Mouse (Mus musculus): ENCODE results near the gene Faf2. TPM values are rescaled to one million over a fixed set of nuclear protein-coding genes. Genes with fewer than 3 reads are reported as not detected.

Gene Faf2
- polyA plus RNA-seq, 1 experiment from 2014 or later: 42.6 TPM

DNA sequence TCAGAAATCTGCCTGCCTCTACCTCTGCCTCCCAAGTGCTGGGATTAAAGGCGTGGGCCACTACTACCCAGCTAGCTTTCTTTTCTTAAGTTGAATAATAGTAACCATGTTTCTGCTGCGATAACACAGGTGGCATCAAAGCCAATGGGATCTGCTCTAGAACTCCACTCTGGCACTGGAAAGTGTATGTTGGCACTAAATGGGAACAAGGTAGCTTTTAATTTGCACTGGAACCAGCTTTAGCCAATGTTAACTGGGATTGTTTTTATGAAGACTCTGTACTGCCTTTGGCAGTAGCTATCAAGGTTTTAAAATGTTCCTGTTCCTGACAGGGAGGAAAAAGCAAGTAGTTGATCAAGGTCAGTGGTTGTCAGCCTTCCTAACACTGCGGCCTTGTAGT lies 13.4 kb downstream of the Faf2 start:
- Histone ChIP-seq H3K4me1 (peaks cover 4% of the 10 kb centered on the region; the same call in 1 of the 2 replicates), H3K36me3 (peaks cover 62% of the 10 kb centered on the region), H3K4me3 (no peak overlapping the region), H3K27me3 (replicated peaks) (no peaks in the 10 kb centered on the region), H3K9me3 (no peaks in the 10 kb centered on the region), H3K9ac (no peak overlapping the region), H3K4me2 (no peak overlapping the region), H3K27ac (replicated peaks) (no peak overlapping the region)
- 93% methylated on average over 3 of the region's 3 CpGs for WGBS
- no peak for ATAC-seq (ENCODE audit: extremely low read depth, insufficient number of reproducible peaks, low FRiP score, low TSS enrichment)

DNA sequence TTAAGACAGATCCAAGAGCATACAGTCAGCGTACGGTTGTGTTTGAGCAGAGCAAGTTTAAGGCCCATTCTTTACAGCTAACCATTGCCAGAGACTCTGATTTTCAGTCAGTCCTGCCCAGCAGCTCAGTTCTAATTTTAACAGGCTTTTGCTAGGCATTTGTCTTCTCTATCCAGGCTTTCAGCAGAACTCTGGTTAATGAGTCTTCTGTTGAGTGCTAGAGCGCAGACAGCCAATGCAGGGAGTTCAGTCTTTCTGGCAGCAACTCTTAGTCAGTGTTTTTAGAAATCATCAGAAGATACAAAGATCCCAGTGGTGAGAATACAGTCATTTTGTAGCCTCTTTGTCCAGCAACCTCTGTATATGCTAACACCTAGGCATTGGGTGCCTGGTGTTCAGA lies 28.9 kb downstream of the Faf2 start:
- ATAC-seq (ENCODE audit: extremely low read depth, insufficient number of reproducible peaks, low FRiP score, low TSS enrichment): no peak
- Histone ChIP-seq H3K27me3 (replicated peaks) (no peaks in the 10 kb centered on the region), H3K4me3 (no peak overlapping the region), H3K9me3 (no peaks in the 10 kb centered on the region), H3K4me2 (no peak overlapping the region), H3K4me1 (no peaks in the 10 kb centered on the region), H3K36me3 (peaks cover 100% of the 10 kb centered on the region), H3K9ac (no peak overlapping the region), H3K27ac (replicated peaks) (no peak overlapping the region)
- 89% methylated on average over 3 of the region's 3 CpGs for WGBS

DNA sequence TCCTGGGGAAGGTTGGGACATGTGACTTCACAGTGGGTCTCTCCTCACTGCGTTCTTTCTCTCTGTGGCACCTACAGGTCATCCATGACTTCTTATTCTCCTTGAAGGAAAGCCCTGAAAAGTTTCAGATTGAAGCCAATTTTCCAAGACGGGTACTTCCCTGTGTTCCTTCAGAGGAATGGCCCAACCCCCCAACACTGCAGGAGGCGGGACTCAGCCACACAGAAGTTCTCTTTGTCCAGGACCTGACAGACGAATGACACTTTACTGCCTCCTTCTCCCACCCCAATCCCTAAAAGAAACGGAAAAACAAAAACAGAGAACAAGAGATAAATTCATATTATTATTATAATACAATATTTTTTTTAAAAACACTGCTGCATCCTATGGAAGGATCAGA lies 39.3 kb downstream of the Faf2 start:
- H3K27ac ChIP-seq (replicated peaks): no peak overlapping the region
- no peak for ATAC-seq (ENCODE audit: extremely low read depth, insufficient number of reproducible peaks, low FRiP score, low TSS enrichment)
- no peaks in the 10 kb centered on the region for H3K27me3 ChIP-seq (replicated peaks)
- WGBS: 78% methylated on average over 5 of the region's 5 CpGs
- no peak overlapping the region for H3K9ac ChIP-seq
- H3K4me3 ChIP-seq: no peak overlapping the region
- H3K36me3 ChIP-seq: peaks cover 96% of the 10 kb centered on the region
- H3K4me1 ChIP-seq: no peaks in the 10 kb centered on the region
- no peaks in the 10 kb centered on the region for H3K9me3 ChIP-seq
- no peak overlapping the region for H3K4me2 ChIP-seq

DNA sequence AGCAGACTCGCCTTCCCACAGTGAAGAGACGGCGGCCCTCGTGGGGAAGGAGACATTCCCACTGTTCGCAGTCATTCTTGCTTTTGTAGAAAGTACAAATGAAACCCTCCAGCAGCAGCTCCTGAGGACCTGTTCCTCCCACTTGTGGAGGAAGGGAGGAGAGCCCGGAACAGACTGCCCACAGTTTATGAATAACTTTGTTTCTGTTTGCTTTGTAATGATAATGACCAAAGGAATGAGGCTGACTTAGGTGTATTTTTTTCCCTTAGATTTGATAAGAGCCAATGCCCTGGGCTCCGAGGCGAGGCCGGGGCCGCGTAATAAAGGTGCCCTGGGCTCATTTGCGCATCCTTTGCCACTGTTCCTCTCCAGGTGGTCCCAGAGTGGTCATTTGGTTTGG lies 39.8 kb downstream of the Faf2 start:
- H3K27me3 ChIP-seq (replicated peaks): no peaks in the 10 kb centered on the region
- H3K4me1 ChIP-seq: no peaks in the 10 kb centered on the region
- H3K27ac ChIP-seq (replicated peaks): no peak overlapping the region
- H3K4me2 ChIP-seq: no peak overlapping the region
- H3K4me3 ChIP-seq: no peak overlapping the region
- peaks cover 94% of the 10 kb centered on the region for H3K36me3 ChIP-seq
- no peak for ATAC-seq (ENCODE audit: extremely low read depth, insufficient number of reproducible peaks, low FRiP score, low TSS enrichment)
- H3K9ac ChIP-seq: no peak overlapping the region
- H3K9me3 ChIP-seq: no peaks in the 10 kb centered on the region
- WGBS: 87% methylated on average over 12 of the region's 12 CpGs

DNA sequence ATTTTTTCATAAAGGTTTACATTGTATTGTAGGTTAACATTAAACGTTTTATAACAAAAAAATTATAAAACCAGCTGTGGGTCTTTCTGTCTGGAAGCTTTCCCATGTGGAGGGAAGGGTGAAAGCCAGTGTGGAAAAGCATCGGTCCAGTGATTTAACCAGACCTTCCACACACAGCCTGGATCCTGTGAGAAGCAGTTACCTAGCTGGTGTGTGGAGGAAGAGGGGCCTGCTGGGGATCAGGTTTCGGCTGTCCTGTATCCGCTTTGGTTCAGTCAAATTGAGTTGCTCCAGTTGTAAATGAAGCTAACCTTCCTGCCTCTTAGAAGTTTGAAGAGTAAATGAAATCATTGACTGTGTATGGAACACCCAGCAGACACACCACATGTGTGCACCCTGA lies 42.4 kb downstream of the Faf2 start:
- Histone ChIP-seq H3K4me1 (no peaks in the 10 kb centered on the region), H3K36me3 (peaks cover 88% of the 10 kb centered on the region), H3K9me3 (no peaks in the 10 kb centered on the region), H3K9ac (no peak overlapping the region), H3K4me2 (no peak overlapping the region), H3K27me3 (replicated peaks) (no peaks in the 10 kb centered on the region), H3K4me3 (no peak overlapping the region), H3K27ac (replicated peaks) (no peak overlapping the region)
- ATAC-seq (ENCODE audit: extremely low read depth, insufficient number of reproducible peaks, low FRiP score, low TSS enrichment): no peak
- WGBS: 83% methylated on average over 4 of the region's 4 CpGs

DNA sequence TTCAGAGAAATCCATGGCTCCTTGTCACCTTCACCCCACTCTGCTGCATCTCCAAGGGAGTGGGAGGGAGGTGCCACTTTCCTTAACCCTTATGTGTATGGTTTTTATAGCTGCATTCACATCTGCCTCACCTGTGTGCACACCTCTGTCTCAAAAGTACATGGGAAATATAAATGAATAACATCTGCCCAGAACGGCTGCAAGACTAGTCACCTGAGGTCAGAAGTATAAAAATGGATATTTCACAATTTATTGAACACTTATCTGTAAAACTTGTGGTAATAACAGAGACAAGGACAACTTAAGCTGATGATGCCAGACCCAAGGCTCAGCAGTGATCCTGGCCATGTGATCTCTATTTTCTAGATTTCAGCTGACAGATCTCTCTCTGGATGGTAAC lies 42.9 kb downstream of the Faf2 start:
- Histone ChIP-seq H3K36me3 (peaks cover 87% of the 10 kb centered on the region), H3K4me2 (no peak overlapping the region)
- 91% methylated on average over 1 of the region's 1 CpGs for WGBS

DNA sequence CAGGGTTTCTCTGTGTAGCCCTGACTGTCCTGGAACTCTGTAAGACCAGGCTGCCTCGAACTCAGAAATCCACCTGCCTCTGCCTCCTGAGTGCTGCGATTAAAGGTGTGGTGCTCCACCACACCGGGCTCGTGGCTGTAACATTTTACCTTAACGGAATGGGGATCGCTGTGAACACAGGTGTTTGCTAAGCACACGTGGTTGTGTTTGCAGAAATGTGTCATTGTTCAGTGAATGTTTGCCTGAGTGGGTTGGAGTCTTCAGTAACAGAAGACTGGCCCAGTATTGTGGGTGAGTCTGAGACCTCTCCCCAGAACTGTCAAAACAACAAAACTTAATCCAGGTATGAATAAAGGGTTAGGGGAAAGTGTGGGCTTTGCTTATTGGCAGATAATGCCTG lies 43.5 kb downstream of the Faf2 start:
- no peak for ATAC-seq (ENCODE audit: extremely low read depth, insufficient number of reproducible peaks, low FRiP score, low TSS enrichment)
- no peak overlapping the region for H3K4me2 ChIP-seq
- no peaks in the 10 kb centered on the region for H3K9me3 ChIP-seq
- H3K36me3 ChIP-seq: peaks cover 85% of the 10 kb centered on the region
- no peaks in the 10 kb centered on the region for H3K27me3 ChIP-seq (replicated peaks)
- no peaks in the 10 kb centered on the region for H3K4me1 ChIP-seq
- WGBS: 93% methylated on average over 7 of the region's 7 CpGs
- H3K4me3 ChIP-seq: no peak overlapping the region
- H3K27ac ChIP-seq (replicated peaks): no peak overlapping the region
- H3K9ac ChIP-seq: no peak overlapping the region

More for the DNA sequence above, 42.9 kb downstream of the Faf2 start:
- Histone ChIP-seq H3K9ac (no peak overlapping the region), H3K4me3 (no peak overlapping the region), H3K9me3 (no peaks in the 10 kb centered on the region), H3K4me1 (no peaks in the 10 kb centered on the region), H3K27me3 (replicated peaks) (no peaks in the 10 kb centered on the region), H3K27ac (replicated peaks) (no peak overlapping the region)
- ATAC-seq (ENCODE audit: extremely low read depth, insufficient number of reproducible peaks, low FRiP score, low TSS enrichment): no peak

DNA sequence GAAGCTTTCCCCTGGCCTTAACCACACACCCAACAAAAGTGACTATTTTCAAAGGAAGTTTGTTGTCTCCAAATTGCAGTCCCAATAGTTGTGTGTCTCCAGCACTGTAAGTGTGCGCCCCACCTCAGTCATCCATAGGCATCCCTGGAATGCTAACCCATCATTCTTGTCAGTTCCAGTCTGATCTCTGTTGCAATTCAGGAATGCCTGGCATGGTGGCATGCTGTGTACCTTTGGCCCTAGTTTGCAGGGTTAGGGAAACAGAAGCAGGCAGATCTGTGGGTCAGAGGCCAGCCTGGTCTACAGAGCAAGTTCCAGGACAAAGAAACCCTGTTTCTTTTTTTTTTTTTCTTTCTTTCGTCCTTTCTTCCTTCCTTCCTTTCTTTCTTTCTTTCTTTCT lies 48.9 kb downstream of the Faf2 start:
- H3K27me3 ChIP-seq (replicated peaks): no peaks in the 10 kb centered on the region
- H3K4me3 ChIP-seq: no peak overlapping the region
- WGBS: 50% methylated on average over 2 of the region's 2 CpGs
- no peak for ATAC-seq (ENCODE audit: extremely low read depth, insufficient number of reproducible peaks, low FRiP score, low TSS enrichment)
- no peaks in the 10 kb centered on the region for H3K9me3 ChIP-seq
- no peak overlapping the region for H3K9ac ChIP-seq
- no peaks in the 10 kb centered on the region for H3K4me1 ChIP-seq
- no peak overlapping the region for H3K4me2 ChIP-seq
- peaks cover 33% of the 10 kb centered on the region for H3K36me3 ChIP-seq
- H3K27ac ChIP-seq (replicated peaks): no peak overlapping the region

DNA sequence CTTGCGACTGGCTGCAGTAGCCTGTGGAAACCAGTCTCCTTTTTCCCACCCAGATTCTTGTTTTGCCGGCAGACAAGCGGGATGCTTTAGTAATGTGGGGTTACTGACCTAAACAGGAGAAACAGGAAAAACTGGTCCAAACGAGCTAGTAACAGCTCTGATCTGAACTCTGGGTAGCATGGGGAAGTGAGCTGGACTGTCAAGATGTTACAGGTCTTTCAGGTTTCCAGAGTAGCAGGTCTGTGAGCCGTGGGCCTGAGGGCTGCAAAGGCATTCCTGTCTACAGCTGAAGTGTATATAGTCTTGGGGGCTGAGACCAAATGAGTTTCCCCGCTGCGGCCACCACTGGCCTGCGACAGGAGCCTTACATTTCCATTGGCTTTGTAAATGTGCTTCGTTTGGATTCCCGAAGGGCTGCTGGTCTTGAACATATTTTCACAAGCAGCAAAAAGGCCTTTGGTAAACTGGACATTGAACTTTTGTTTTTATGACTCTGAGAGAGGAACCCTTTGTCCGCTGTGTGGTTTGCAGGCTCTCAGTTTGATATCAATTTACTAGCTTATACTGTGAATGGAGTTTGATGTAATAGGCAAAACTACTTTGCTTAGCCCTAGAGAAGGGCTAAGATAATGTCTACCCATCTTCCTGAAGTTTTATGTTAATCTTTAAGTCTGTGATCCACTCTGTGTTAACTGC lies 54.5 kb downstream of the Faf2 start:
- no peak for ATAC-seq (ENCODE audit: extremely low read depth, insufficient number of reproducible peaks, low FRiP score, low TSS enrichment)
- Histone ChIP-seq H3K4me2 (no peak overlapping the region), H3K36me3 (peaks cover 26% of the 10 kb centered on the region), H3K4me1 (peaks cover 9% of the 10 kb centered on the region; the same call in 1 of the 2 replicates), H3K4me3 (no peak overlapping the region), H3K9ac (no peak overlapping the region), H3K27me3 (replicated peaks) (no peaks in the 10 kb centered on the region), H3K27ac (replicated peaks) (no peak overlapping the region), H3K9me3 (no peaks in the 10 kb centered on the region)
- WGBS: 62% methylated on average over 11 of the region's 11 CpGs

DNA sequence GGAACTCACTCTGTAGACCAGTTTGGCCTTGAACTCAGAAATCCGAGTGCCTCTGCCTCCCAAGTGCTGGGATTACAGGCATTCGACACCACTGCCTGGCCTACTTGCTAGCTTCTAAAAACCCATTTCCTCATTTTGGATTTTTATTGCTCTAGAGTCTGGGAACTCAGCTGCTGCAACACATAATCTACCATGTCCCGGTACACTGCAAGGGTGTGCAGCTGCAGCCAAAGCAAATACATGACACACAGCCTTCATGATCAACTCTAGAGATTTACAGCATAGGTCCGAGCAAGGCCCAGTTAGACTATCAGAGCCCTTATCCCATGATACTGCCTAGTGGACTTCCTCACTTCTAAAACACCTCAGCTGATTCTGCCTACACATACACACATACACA lies 56.7 kb downstream of the Faf2 start:
- Histone ChIP-seq H3K9ac (no peak overlapping the region), H3K9me3 (no peaks in the 10 kb centered on the region), H3K4me3 (no peak overlapping the region), H3K27me3 (replicated peaks) (no peaks in the 10 kb centered on the region), H3K27ac (replicated peaks) (no peak overlapping the region), H3K36me3 (peaks cover 49% of the 10 kb centered on the region), H3K4me1 (peaks cover 13% of the 10 kb centered on the region; the same call in 1 of the 2 replicates), H3K4me2 (no peak overlapping the region)
- no peak for ATAC-seq (ENCODE audit: extremely low read depth, insufficient number of reproducible peaks, low FRiP score, low TSS enrichment)
- WGBS: 66% methylated on average over 4 of the region's 4 CpGs

DNA sequence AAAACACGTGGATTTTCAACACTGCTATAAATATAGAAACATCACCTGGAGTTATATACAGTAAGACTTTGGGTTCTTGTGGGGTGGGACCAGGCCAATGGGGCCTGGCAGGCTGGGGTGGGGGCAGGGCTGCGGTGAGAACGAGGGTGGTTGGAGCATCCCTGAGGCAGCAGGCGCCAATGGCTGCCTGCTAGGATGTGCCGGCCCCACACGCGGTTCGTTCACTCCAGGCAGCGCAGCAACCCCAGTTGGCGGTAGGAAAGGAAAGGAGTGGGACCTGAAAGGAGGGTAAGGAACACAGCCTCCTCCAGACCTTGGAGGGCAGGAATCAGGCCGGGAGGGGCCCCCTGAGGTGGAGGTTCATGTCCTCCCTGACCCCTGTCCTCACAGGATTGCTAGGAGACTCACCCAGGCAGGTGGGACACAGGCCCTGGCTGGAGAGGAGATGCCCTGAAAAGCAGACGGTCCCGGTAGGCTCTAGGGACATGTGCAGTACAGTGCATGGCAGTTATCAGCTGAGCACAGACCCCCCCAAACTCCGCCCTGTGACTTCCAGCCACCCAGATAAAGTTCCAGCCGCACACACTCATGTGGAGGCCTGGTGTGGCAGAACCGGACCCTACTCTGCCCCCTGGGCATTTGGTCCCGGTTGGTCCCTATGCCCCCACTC lies 58.7 kb downstream of the Faf2 start:
- WGBS: 70% methylated on average over 17 of the region's 17 CpGs
- peaks cover 61% of the 10 kb centered on the region for H3K36me3 ChIP-seq
- no peaks in the 10 kb centered on the region for H3K9me3 ChIP-seq
- peaks cover 30% of the 10 kb centered on the region for H3K4me1 ChIP-seq
- no peaks in the 10 kb centered on the region for H3K27me3 ChIP-seq (replicated peaks)
- H3K9ac ChIP-seq: no peak overlapping the region
- H3K4me3 ChIP-seq: no peak overlapping the region; the same call in 1 of the 2 replicates
- peak overlapping the region; percentile 34 for H3K4me2 ChIP-seq
- ATAC-seq (ENCODE audit: extremely low read depth, insufficient number of reproducible peaks, low FRiP score, low TSS enrichment): no peak
- H3K27ac ChIP-seq (replicated peaks): no peak overlapping the region; the same call in 1 of the 2 replicates

DNA sequence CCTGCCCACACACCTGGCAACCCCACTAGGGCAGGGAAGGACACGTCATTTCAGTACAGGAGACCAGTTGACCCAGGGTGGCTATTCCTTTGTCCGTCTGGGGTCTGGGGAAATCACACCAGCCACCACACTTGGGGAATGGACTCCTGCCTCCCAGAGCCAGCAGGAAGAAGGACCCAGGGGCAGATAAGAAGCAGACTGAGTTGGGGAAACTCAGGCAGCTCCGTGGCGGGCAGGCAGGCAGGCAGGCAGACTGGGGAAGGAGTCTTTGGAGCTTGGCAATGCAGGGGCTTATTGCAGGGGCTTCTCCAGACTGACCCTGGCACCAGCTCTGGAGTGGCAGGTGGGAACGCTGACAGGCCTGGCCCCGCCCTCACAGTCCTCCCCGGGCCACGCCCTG lies 59.7 kb downstream of the Faf2 start:
- Histone ChIP-seq H3K4me1 (peaks cover 40% of the 10 kb centered on the region), H3K27ac (replicated peaks) (no peak overlapping the region), H3K4me3 (no peak overlapping the region), H3K9ac (no peak overlapping the region), H3K36me3 (peaks cover 61% of the 10 kb centered on the region), H3K4me2 (0 out of 2 replicates have a peak overlapping the region, but pooled peaks have one; percentile 34), H3K9me3 (no peaks in the 10 kb centered on the region), H3K27me3 (replicated peaks) (no peaks in the 10 kb centered on the region)
- ATAC-seq (ENCODE audit: extremely low read depth, insufficient number of reproducible peaks, low FRiP score, low TSS enrichment): no peak
- WGBS: 71% methylated on average over 7 of the region's 8 CpGs

All from heart, embryonic 13.5 days (tissue).